Mouse (Mus musculus) megakaryocyte, embryonic 14.5 days (primary cell): Measurements from ENCODE around the gene Zfp324. TPM values are rescaled to one million over a fixed set of nuclear protein-coding genes. Genes with fewer than 3 reads are reported as not detected.
"Not testable (repeated sequence)": the region's sequence is repeated elsewhere in the genome, so short reads cannot be mapped to it uniquely, and the experiment has no call there.

Experiments
- H3K27me3 ChIP-seq: replicated peaks from 2 replicates; pipeline ENCODE3; 2012; ENCODE audit warnings: inconsistent platforms
- H3K36me3 ChIP-seq: replicated peaks from 2 replicates; pipeline ENCODE3; 2012; ENCODE audit warnings: low read length, inconsistent platforms, mixed read lengths
- H3K4me1 ChIP-seq: 2 replicates; pipeline ENCODE4 v1.6.1; 2012; ENCODE audit warnings: inconsistent platforms
- H3K4me3 ChIP-seq: replicated peaks from 2 replicates; pipeline ENCODE3; 2012; ENCODE audit warnings: moderate library complexity, mild to moderate bottlenecking, inconsistent platforms
- H3K9me3 ChIP-seq: 2 replicates; pipeline ENCODE4 v1.6.1; 2012; ENCODE audit warnings: inconsistent platforms
- FLI1 ChIP-seq: IDR thresholded peaks from 2 replicates; pipeline ENCODE4 v1.6.1; 2012; ENCODE audit warnings: low read length, inconsistent platforms, mixed read lengths
- GATA1 ChIP-seq: IDR thresholded peaks from 3 replicates; pipeline ENCODE4 v1.6.1; 2012; ENCODE audit warnings: mixed read lengths, low read length, inconsistent platforms, borderline replicate concordance
- polyA plus RNA-seq: library from polyadenylated mRNA; stranded (reverse); fragments of >175 nt; gene quantifications from 2 replicates; pipeline ENCODE4 v1.2.3, GENCODE M21; 2012; ENCODE audit warnings: low replicate concordance; ENCODE audit not compliant: insufficient read depth

Zfp324 gene
- polyA plus RNA-seq, 1 experiment = 1.9 TPM

- TF ChIP-seq FLI1 (no peak), GATA1 (no peak)
- Histone ChIP-seq H3K4me1 (peaks cover 6% of the 10 kb centered on the region; the same call in 1 of the 2 replicates), H3K9me3 (no peaks in the 10 kb centered on the region), H3K36me3 (no peaks in the 10 kb centered on the region), H3K4me3 (no peak overlapping the region), H3K27me3 (no peaks in the 10 kb centered on the region)
Measured at GRCm38 (mm10) chr7:12934808-12935207, 30.8 kb upstream of the Zfp324 start.

GRCm38 (mm10) chr7:12937254-12937803 lies 28.3 kb upstream of the Zfp324 start:
- not testable (repeated sequence) for H3K27me3 ChIP-seq, H3K9me3 ChIP-seq, H3K4me1 ChIP-seq, H3K36me3 ChIP-seq
- peak overlapping the region; percentile 42 for H3K4me3 ChIP-seq

- TF ChIP-seq FLI1 (no peak), GATA1 (no peak)
- no peaks in the 10 kb centered on the region for H3K36me3 ChIP-seq
- no peak overlapping the region for H3K4me3 ChIP-seq
- peaks cover 2% of the 10 kb centered on the region for H3K27me3 ChIP-seq
- H3K9me3 ChIP-seq = no peaks in the 10 kb centered on the region
- peaks cover 12% of the 10 kb centered on the region; the same call in 1 of the 2 replicates for H3K4me1 ChIP-seq
Measured at GRCm38 (mm10) chr7:12940599-12940998, 25.0 kb upstream of the Zfp324 start.

- H3K4me1 ChIP-seq = peaks cover 6% of the 10 kb centered on the region; the same call in 1 of the 2 replicates
- peaks cover 2% of the 10 kb centered on the region for H3K27me3 ChIP-seq
- no peaks in the 10 kb centered on the region for H3K36me3 ChIP-seq
- H3K4me3 ChIP-seq = no peak overlapping the region
- no peak for TF ChIP-seq GATA1
- TF ChIP-seq FLI1 = no peak
- no peaks in the 10 kb centered on the region for H3K9me3 ChIP-seq
Measured at GRCm38 (mm10) chr7:12943488-12943887, 22.1 kb upstream of the Zfp324 start.

- TF ChIP-seq GATA1 (no peak), FLI1 (no peak)
- peaks cover 9% of the 10 kb centered on the region for H3K9me3 ChIP-seq
- peak overlapping the region; percentile 90 for H3K4me3 ChIP-seq
- H3K36me3 ChIP-seq = no peaks in the 10 kb centered on the region
- peaks cover 2% of the 10 kb centered on the region for H3K27me3 ChIP-seq
- H3K4me1 ChIP-seq = peaks cover 19% of the 10 kb centered on the region; the same call in 1 of the 2 replicates
Measured at GRCm38 (mm10) chr7:12949032-12949871, 16.4 kb upstream of the Zfp324 start.

GRCm38 (mm10) chr7:12949872-12950229 lies 15.8 kb upstream of the Zfp324 start:
- no peaks in the 10 kb centered on the region for H3K36me3 ChIP-seq
- peaks cover 9% of the 10 kb centered on the region for H3K9me3 ChIP-seq
- H3K4me1 ChIP-seq = peaks cover 23% of the 10 kb centered on the region; the same call in 1 of the 2 replicates
- H3K4me3 ChIP-seq = peak overlapping the region; percentile 90
- H3K27me3 ChIP-seq = peaks cover 2% of the 10 kb centered on the region
- TF ChIP-seq FLI1 = no peak
- no peak for TF ChIP-seq GATA1

- Histone ChIP-seq H3K36me3 (no peaks in the 10 kb centered on the region), H3K4me3 (no peak overlapping the region), H3K27me3 (no peaks in the 10 kb centered on the region), H3K9me3 (no peaks in the 10 kb centered on the region), H3K4me1 (peaks cover 32% of the 10 kb centered on the region; the same call in 1 of the 2 replicates)
- TF ChIP-seq FLI1 (no peak), GATA1 (no peak)
Measured at GRCm38 (mm10) chr7:12954896-12955295, 10.7 kb upstream of the Zfp324 start.

GRCm38 (mm10) chr7:12957511-12957910 lies 8.1 kb upstream of the Zfp324 start:
- no peaks in the 10 kb centered on the region for H3K27me3 ChIP-seq
- H3K9me3 ChIP-seq = no peaks in the 10 kb centered on the region
- H3K4me3 ChIP-seq = peak overlapping the region; percentile 8
- H3K36me3 ChIP-seq = no peaks in the 10 kb centered on the region
- no peak for TF ChIP-seq GATA1
- H3K4me1 ChIP-seq = peaks cover 30% of the 10 kb centered on the region

GRCm38 (mm10) chr7:12958948-12959347 lies 6.7 kb upstream of the Zfp324 start:
- H3K4me1 ChIP-seq = peaks cover 38% of the 10 kb centered on the region
- no peaks in the 10 kb centered on the region for H3K36me3 ChIP-seq
- no peaks in the 10 kb centered on the region for H3K27me3 ChIP-seq
- no peaks in the 10 kb centered on the region for H3K9me3 ChIP-seq
- H3K4me3 ChIP-seq = no peak overlapping the region
- TF ChIP-seq GATA1 (no peak), FLI1 (no peak)

GRCm38 (mm10) chr7:12959718-12960117 lies 5.9 kb upstream of the Zfp324 start:
- H3K36me3 ChIP-seq = no peaks in the 10 kb centered on the region
- no peaks in the 10 kb centered on the region for H3K9me3 ChIP-seq
- H3K27me3 ChIP-seq = no peaks in the 10 kb centered on the region
- TF ChIP-seq FLI1 (no peak), GATA1 (no peak)
- H3K4me3 ChIP-seq = no peak overlapping the region
- H3K4me1 ChIP-seq = peaks cover 41% of the 10 kb centered on the region
